Mouse (Mus musculus) liver, embryonic 14.5 days (tissue): Measurements from ENCODE around the gene Znrf3.

Experiments used
- CTCF ChIP-seq: IDR thresholded peaks from 2 replicates; pipeline ENCODE4 v1.5.1; 2016; ENCODE audit warnings: antibody characterized with exemption, low read depth, control low read depth
- EP300 ChIP-seq: IDR thresholded peaks from 2 replicates; pipeline ENCODE4 v1.6.1; 2016; ENCODE audit warnings: antibody characterized with exemption, low read depth

- TF ChIP-seq CTCF: no peak
- TF ChIP-seq EP300: no peak
Observed at GRCm38 (mm10) chr11:5353032-5353431, 91.6 kb downstream of the Znrf3 start.
